Mouse (Mus musculus) liver, embryonic 15.5 days (tissue): Measurements from ENCODE around the gene Usp15. TPM values are rescaled to one million over a fixed set of nuclear protein-coding genes. Genes with fewer than 3 reads are reported as not detected.
A peak's percentile ranks its signal among the peaks of the same experiment; 100 is the strongest.

ENCODE experiments used
- ATAC-seq: fragments of 200-750 bp; cut with Nextera tagmentation; 2 replicates; pipeline ENCODE4 v1.8.0; 2017; ENCODE audit warnings: moderate number of reproducible peaks, mild to moderate bottlenecking, moderate library complexity; ENCODE audit not compliant: insufficient read depth
- H3K27ac ChIP-seq: fragments of 300-500 bp; sonication (generic); replicated peaks from 2 replicates; pipeline ENCODE4 v1.5.1; 2015; ENCODE audit warnings: mild to moderate bottlenecking, inconsistent platforms
- H3K27me3 ChIP-seq: fragments of 300-500 bp; sonication (generic); 2 replicates; pipeline ENCODE4 v1.6.1; 2015; ENCODE audit warnings: mild to moderate bottlenecking, inconsistent platforms
- H3K36me3 ChIP-seq: fragments of 300-500 bp; sonication (generic); replicated peaks from 2 replicates; pipeline ENCODE4 v1.6.1; 2015; ENCODE audit warnings: moderate library complexity, mild to moderate bottlenecking, inconsistent platforms
- H3K4me1 ChIP-seq: fragments of 300-500 bp; sonication (generic); replicated peaks from 2 replicates; pipeline ENCODE4 v1.6.1; 2015; ENCODE audit warnings: inconsistent platforms
- H3K4me2 ChIP-seq: fragments of 300-500 bp; sonication (generic); 2 replicates; pipeline ENCODE4 v1.6.1; 2015; ENCODE audit warnings: moderate library complexity, mild to moderate bottlenecking, inconsistent platforms
- H3K4me3 ChIP-seq: fragments of 300-500 bp; sonication (generic); replicated peaks from 2 replicates; pipeline ENCODE4 v1.5.1; 2015; ENCODE audit warnings: mild to moderate bottlenecking, inconsistent platforms
- H3K9ac ChIP-seq: fragments of 300-500 bp; sonication (generic); 2 replicates; pipeline ENCODE4 v1.6.1; 2015; ENCODE audit warnings: moderate library complexity, mild to moderate bottlenecking, inconsistent platforms
- H3K9me3 ChIP-seq: fragments of 300-500 bp; sonication (generic); replicated peaks from 2 replicates; pipeline ENCODE4 v1.6.1; 2016; ENCODE audit warnings: inconsistent platforms
- WGBS: fragments of 180-500 bp; shearing (Covaris S2); methylation state at CpG from one replicate; pipeline ENCODE4 v1.1.7; 2015; ENCODE audit warnings: mixed read lengths; ENCODE audit not compliant: insufficient replicate concordance; 5-methylcytosine and 5-hydroxymethylcytosine counted together
- polyA plus RNA-seq: library from polyadenylated mRNA; unstranded; fragments of >200 nt; fragmentation: Nextera tagmentation; extraction: Ambion mirVana; gene quantifications from 2 replicates; pipeline ENCODE4 v1.2.1, GENCODE M21; 2015

Gene Usp15
- polyA plus RNA-seq, 1 experiment from 2014 or later = 84.9 TPM

DNA sequence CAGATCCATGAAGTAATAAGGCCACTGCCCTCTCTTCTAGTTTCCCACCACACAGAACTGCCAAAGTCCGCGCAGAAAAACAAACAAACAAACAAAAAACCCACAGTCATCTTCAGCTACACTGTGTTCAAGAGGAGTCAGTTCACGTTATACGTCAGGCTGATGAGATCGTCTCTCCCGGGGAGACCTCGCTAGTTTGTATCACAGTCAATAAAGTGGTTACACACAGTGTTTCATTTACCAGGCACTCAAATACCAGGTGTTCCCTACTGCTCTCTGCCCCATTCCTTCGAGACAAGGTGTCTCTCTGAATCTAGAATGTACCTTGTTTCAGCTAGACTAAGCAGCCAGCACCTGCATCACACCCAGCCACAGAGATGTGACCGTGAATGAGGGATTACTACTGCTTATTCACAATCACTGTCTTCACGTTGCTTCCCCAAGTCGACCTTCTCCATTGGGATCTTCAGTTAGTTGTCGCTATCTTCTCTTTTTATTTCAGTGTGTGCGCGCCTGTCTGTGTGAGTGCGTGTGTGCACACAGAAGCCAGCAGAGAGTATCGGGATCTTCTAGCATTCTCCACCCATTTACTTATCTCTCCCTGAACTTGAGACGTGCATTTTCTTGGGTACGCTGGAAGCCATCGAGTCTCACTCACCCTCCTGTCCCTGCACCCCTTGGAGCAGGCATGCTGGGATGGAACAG is 3.0 kb upstream of the Usp15 start:
- Histone ChIP-seq H3K36me3 (no peaks in the 10 kb centered on the region), H3K9ac (no peak overlapping the region), H3K4me1 (peaks cover 42% of the 10 kb centered on the region), H3K4me2 (peak overlapping the region; percentile 40), H3K27me3 (no peaks in the 10 kb centered on the region), H3K27ac (peak overlapping the region; percentile 49), H3K4me3 (no peak overlapping the region), H3K9me3 (no peaks in the 10 kb centered on the region)
- WGBS = 70% methylated on average over 19 of the region's 19 CpGs
- ATAC-seq = no peak

DNA sequence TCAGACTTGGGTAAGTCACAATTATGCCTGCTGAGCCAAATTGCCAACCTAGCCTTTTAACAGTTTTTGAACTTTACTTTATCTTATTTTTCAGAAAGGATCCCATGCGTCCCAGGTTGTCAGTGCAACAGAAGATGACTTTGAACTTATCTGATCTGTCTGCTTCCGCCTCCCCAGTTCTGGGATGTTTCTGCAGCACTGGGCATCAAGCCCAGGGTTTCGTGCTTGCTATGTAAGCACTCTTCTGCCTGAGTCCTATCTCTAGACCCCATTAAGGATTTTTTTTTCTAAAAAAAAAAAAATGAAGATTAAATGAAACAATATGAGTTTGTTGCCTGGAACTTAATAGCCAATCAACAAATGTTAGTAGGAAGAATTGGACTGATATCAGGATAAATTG is 2.3 kb upstream of the Usp15 start:
- H3K4me3 ChIP-seq = no peak overlapping the region
- H3K9me3 ChIP-seq = no peaks in the 10 kb centered on the region
- H3K9ac ChIP-seq = no peak overlapping the region
- no peaks in the 10 kb centered on the region for H3K36me3 ChIP-seq
- WGBS = 25% methylated on average over 3 of the region's 3 CpGs
- H3K27me3 ChIP-seq = no peaks in the 10 kb centered on the region
- H3K4me1 ChIP-seq = peaks cover 47% of the 10 kb centered on the region
- H3K27ac ChIP-seq = no peak overlapping the region
- ATAC-seq = no peak
- H3K4me2 ChIP-seq = no peak overlapping the region

DNA sequence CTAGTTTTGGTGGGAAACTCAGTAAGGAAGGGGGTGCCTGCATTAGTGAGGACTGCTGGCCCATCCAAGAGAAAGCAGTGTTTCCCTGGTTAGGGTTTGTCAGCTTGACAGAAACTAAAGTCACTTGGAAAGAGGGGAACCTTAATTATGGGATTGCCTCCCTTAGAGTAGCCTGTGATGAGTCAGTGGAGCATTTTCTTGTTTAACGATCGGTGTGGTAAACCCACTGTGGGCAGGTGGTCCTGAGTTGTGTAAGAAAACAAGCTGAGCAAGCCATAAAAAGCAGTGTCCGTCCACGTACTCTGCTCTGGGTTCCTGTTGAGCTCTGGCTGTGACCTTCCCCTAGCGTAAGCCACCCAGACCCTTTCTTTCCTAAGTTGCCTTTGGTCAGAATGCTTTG is 1.4 kb upstream of the Usp15 start:
- 82% methylated on average over 5 of the region's 5 CpGs for WGBS
- no peaks in the 10 kb centered on the region for H3K36me3 ChIP-seq
- H3K27me3 ChIP-seq = no peaks in the 10 kb centered on the region
- no peak overlapping the region for H3K4me3 ChIP-seq
- no peak for ATAC-seq
- no peak overlapping the region for H3K27ac ChIP-seq
- H3K9ac ChIP-seq = no peak overlapping the region
- H3K4me1 ChIP-seq = peaks cover 51% of the 10 kb centered on the region
- 0 out of 2 replicates have a peak overlapping the region, but pooled peaks have one; percentile 85 for H3K4me2 ChIP-seq
- no peaks in the 10 kb centered on the region for H3K9me3 ChIP-seq

DNA sequence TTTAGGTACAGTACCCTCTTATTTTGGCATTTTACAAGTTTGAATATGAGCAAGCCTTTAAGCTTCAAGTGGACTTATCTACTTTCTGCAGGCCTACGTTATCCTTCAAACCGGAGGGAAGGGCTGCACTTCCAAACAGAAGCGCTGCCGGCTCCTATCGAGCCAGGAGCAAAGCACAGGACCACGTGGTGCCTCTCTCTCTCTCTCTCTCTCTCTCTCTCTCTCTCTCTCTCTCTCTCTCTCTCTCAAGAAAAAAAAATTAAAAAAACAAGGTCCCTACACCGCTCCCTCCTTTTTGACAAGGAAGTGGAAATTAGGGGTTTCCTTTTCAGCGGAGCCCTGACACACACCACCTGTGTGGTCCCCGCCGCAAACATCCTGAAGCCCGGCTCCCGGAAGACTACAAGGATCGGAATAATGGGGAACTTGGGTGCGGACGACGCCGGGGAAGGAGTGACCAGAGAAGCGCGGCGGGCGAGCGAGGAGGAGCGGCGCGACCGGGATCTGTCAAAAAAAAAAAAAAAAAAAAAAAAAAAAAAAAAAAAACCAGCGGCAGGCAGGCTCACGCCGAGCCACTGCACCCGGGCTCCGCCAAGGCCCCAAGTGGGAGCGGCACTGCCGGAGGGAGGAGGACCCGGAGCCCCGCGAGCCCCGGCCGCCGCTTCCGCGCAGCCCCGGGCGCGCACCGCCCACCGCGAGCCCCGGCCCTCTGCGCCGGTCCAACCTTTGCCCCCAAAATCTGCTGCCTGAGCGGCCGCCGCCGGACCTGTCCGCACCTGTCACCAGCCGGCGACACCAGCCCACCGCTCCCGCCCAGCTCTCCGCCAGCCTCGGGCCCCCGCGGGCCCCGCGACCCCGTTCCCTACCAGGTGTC is 597 bp downstream of the Usp15 start:
- peak; percentile 69 for ATAC-seq
- peak overlapping the region; percentile 69 for H3K4me2 ChIP-seq
- H3K4me1 ChIP-seq = peaks cover 67% of the 10 kb centered on the region
- H3K27ac ChIP-seq = peak overlapping the region; percentile 96
- 0 out of 2 replicates have a peak, but pooled peaks cover 3% of the 10 kb centered on the region for H3K36me3 ChIP-seq
- no peaks in the 10 kb centered on the region for H3K9me3 ChIP-seq
- no peaks in the 10 kb centered on the region for H3K27me3 ChIP-seq
- peak overlapping the region; percentile 98 for H3K4me3 ChIP-seq
- 1% methylated on average over 62 of the region's 66 CpGs for WGBS
- H3K9ac ChIP-seq = peak overlapping the region; percentile 99

DNA sequence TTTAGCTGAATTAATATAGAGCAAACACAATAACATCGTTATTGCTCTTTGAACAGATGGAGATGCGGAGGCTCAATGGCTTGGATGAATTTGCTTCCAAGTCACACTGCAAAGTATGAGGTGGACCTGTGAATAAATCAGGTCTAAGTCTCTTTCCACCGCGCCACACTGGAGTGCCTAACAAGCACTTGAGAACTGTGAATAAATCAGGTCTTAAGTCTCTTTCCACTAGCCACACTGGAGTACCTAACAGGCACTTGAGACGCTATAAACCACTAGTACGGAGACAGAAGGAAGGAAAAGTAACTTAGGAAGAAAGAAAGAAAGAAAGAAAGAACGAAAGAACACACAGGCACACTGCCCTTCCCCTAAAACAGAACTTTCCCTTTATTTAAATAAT is 1.3 kb downstream of the Usp15 start:
- H3K27ac ChIP-seq = peak overlapping the region; percentile 96
- no peak for ATAC-seq
- H3K36me3 ChIP-seq = 0 out of 2 replicates have a peak, but pooled peaks cover 3% of the 10 kb centered on the region
- peak overlapping the region; percentile 98 for H3K4me3 ChIP-seq
- H3K9me3 ChIP-seq = no peaks in the 10 kb centered on the region
- peak overlapping the region; percentile 99 for H3K9ac ChIP-seq
- H3K27me3 ChIP-seq = no peaks in the 10 kb centered on the region
- WGBS = 17% methylated on average over 7 of the region's 7 CpGs
- peaks cover 66% of the 10 kb centered on the region for H3K4me1 ChIP-seq
- peak overlapping the region; percentile 69 for H3K4me2 ChIP-seq

DNA sequence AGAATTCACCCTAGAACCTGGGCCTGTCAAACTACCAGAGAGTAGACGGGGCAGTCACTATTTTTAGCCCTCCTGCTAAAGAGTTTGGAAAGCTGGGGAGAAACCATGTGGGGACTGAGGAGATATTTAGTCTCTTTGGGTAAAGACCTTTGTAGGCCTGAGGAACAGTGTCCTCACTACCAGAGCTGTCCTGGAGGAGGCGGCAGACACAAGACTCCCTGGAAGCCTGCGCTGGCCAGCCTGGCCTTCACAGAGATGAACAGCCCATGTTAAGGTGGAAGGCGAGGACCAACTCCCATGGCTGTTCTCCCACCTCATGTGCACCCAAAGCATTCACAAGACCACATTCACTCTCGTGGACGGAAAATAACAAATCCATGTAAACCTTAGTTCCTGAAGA is 5.8 kb downstream of the Usp15 start:
- no peak overlapping the region for H3K27ac ChIP-seq
- no peak for ATAC-seq
- WGBS = 63% methylated on average over 6 of the region's 6 CpGs
- no peaks in the 10 kb centered on the region for H3K27me3 ChIP-seq
- peaks cover 9% of the 10 kb centered on the region; the same call in 1 of the 2 replicates for H3K36me3 ChIP-seq
- no peaks in the 10 kb centered on the region for H3K9me3 ChIP-seq
- no peak overlapping the region for H3K4me2 ChIP-seq
- H3K4me1 ChIP-seq = peaks cover 73% of the 10 kb centered on the region
- H3K4me3 ChIP-seq = no peak overlapping the region
- H3K9ac ChIP-seq = no peak overlapping the region

DNA sequence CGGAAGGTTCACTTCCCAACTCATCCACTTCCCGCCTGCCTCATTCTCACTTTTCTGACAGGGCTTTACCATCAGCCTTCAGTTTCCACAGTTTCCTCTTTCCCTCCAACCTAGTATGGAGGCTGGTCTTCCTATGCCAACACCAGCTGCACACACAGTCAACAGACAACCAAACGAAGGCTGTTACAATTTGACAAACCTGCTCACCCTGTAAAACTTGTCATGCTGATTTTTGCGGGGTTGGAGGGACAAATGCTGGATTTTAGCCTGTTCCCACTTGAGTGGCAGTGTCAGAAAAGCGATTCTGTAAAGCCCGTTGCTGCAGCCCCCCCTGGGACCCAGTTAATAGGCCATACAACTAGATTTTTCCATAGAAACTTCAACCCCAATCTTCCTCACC is 9.5 kb downstream of the Usp15 start:
- 64% methylated on average over 6 of the region's 6 CpGs for WGBS
- no peak overlapping the region for H3K27ac ChIP-seq
- H3K36me3 ChIP-seq = peaks cover 16% of the 10 kb centered on the region; the same call in 1 of the 2 replicates
- H3K9me3 ChIP-seq = no peaks in the 10 kb centered on the region
- H3K4me2 ChIP-seq = no peak overlapping the region
- H3K4me1 ChIP-seq = peaks cover 70% of the 10 kb centered on the region
- no peak overlapping the region for H3K9ac ChIP-seq
- no peak overlapping the region for H3K4me3 ChIP-seq
- H3K27me3 ChIP-seq = no peaks in the 10 kb centered on the region
- no peak for ATAC-seq

DNA sequence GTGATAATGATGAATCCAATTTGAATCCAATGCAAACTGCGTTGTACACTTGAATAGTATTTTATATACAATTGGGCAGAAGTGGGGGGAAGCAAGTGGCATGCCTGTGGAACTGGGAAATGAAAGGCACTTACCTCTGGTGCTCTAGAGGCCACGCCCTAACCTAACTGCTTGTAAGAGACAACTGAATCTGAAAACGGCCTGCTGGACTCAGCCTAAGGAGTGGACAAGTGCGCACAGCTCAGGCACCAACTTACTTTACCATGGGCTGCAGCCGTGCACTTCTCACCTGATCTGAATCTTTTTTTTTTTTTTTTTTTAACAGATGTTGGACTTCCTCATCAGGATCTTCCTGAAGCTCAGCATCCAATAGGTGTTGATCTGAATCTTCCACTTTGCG is 10.9 kb downstream of the Usp15 start:
- Histone ChIP-seq H3K9ac (no peak overlapping the region), H3K27ac (no peak overlapping the region), H3K27me3 (no peaks in the 10 kb centered on the region), H3K9me3 (no peaks in the 10 kb centered on the region), H3K4me3 (no peak overlapping the region), H3K4me2 (no peak overlapping the region), H3K4me1 (peaks cover 56% of the 10 kb centered on the region), H3K36me3 (peaks cover 20% of the 10 kb centered on the region)
- 62% methylated on average over 6 of the region's 6 CpGs for WGBS
- no peak for ATAC-seq

DNA sequence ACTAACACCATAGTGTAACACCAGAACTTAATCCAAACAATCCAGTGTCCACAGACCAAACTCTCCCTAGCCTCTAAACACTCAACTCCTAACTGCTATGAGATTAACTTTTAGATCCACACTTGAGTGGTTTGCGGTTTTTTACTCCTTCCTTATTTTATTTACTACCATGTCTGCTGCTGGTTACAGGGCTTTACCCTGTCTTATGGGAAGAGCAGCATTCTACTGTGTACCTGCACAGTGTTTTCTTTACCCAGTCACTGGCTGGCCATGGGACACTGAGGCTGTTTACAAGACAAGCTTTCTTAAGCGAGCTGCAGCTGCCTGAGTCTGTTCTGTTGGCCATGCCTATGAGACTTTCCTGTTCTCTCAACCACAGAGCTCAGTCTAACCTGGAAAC is 13.1 kb downstream of the Usp15 start:
- Histone ChIP-seq H3K4me2 (no peak overlapping the region), H3K27me3 (no peaks in the 10 kb centered on the region), H3K4me3 (no peak overlapping the region), H3K9me3 (no peaks in the 10 kb centered on the region), H3K4me1 (peaks cover 42% of the 10 kb centered on the region), H3K36me3 (peaks cover 40% of the 10 kb centered on the region), H3K9ac (no peak overlapping the region), H3K27ac (no peak overlapping the region)
- 21% methylated on average over 2 of the region's 2 CpGs for WGBS
- ATAC-seq = peak; percentile 19; the same call in 1 of the 2 replicates

DNA sequence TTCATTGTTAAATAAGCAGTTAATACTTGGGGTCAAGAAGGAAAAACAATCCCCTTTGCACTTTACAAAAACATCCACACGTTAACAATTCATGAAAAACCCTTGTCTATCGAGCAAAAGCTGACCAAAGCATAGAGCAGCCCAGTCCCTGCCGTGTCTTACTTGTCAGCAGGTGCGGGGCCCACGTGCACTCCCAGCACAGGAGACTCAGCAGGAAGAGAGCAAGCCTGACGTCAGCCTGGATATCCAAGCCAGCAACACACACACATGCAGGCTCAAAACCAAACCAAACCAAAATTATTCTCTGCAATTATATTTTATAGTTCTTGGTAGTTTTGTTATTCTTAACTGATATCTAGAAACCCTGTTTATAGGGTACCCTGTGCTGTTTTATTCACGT is 13.6 kb downstream of the Usp15 start:
- no peak overlapping the region for H3K9ac ChIP-seq
- no peaks in the 10 kb centered on the region for H3K27me3 ChIP-seq
- no peak for ATAC-seq
- H3K4me2 ChIP-seq = no peak overlapping the region
- H3K9me3 ChIP-seq = no peaks in the 10 kb centered on the region
- no peak overlapping the region for H3K4me3 ChIP-seq
- H3K27ac ChIP-seq = no peak overlapping the region
- peaks cover 45% of the 10 kb centered on the region for H3K36me3 ChIP-seq
- 32% methylated on average over 7 of the region's 7 CpGs for WGBS
- peaks cover 37% of the 10 kb centered on the region for H3K4me1 ChIP-seq

DNA sequence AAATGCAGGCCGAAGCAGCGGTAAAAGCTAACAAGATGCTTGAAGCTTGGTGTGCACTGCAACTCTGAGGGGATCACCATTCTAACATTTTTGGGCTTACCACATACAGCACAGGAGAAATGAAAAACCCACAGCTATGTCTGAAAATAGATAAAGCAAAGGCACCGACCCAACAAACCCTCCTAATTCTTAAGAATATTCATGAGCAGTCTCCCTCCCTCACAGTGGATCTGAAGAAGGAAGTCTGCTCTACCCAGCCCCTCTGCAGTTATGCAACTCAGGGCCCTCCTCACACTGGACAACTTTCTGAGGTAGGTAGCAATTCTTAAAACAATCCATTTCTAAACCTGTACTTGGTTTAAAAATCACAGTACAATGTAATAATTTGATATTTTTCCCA is 14.4 kb downstream of the Usp15 start:
- 76% methylated on average over 3 of the region's 3 CpGs for WGBS
- Histone ChIP-seq H3K4me2 (no peak overlapping the region), H3K4me3 (no peak overlapping the region), H3K9me3 (no peaks in the 10 kb centered on the region), H3K27ac (no peak overlapping the region), H3K27me3 (no peaks in the 10 kb centered on the region), H3K4me1 (peaks cover 28% of the 10 kb centered on the region), H3K36me3 (peaks cover 49% of the 10 kb centered on the region), H3K9ac (no peak overlapping the region)
- ATAC-seq = no peak
